Mouse (Mus musculus) forebrain, embryonic 13.5 days (tissue): Measurements from ENCODE around the gene Pappa. TPM values are rescaled to one million over a fixed set of nuclear protein-coding genes. Genes with fewer than 3 reads are reported as not detected.
A peak's percentile ranks its signal among the peaks of the same experiment; 100 is the strongest.

Experiments
- ATAC-seq: fragments of 200-750 bp; cut with Nextera tagmentation; 2 replicates; pipeline ENCODE4 v1.8.0; 2017
- H3K27ac ChIP-seq: fragments of 300-500 bp; sonication (generic); 2 replicates; pipeline ENCODE4 v1.5.1; 2015; ENCODE audit warnings: inconsistent platforms, mild to moderate bottlenecking, moderate library complexity
- H3K27me3 ChIP-seq: fragments of 300-500 bp; sonication (generic); 2 replicates; pipeline ENCODE4 v1.6.1; 2015; ENCODE audit warnings: mild to moderate bottlenecking, inconsistent platforms
- H3K36me3 ChIP-seq: fragments of 300-500 bp; sonication (generic); 2 replicates; pipeline ENCODE4 v1.6.1; 2015; ENCODE audit warnings: mild to moderate bottlenecking, inconsistent platforms; ENCODE audit not compliant: poor library complexity, severe bottlenecking
- H3K4me1 ChIP-seq: fragments of 300-500 bp; sonication (generic); 2 replicates; pipeline ENCODE4 v1.6.1; 2015; ENCODE audit warnings: inconsistent platforms
- H3K4me2 ChIP-seq: fragments of 300-500 bp; sonication (generic); 2 replicates; pipeline ENCODE4 v1.6.1; 2015; ENCODE audit warnings: inconsistent platforms, mild to moderate bottlenecking, moderate library complexity
- H3K4me3 ChIP-seq: fragments of 300-500 bp; sonication (generic); 2 replicates; pipeline ENCODE4 v1.5.1; 2015; ENCODE audit warnings: mild to moderate bottlenecking, inconsistent platforms
- H3K9ac ChIP-seq: fragments of 300-500 bp; sonication (generic); 2 replicates; pipeline ENCODE4 v1.6.1; 2015; ENCODE audit warnings: mild to moderate bottlenecking, inconsistent platforms
- H3K9me3 ChIP-seq: fragments of 300-500 bp; sonication (generic); replicated peaks from 2 replicates; pipeline ENCODE4 v1.6.1; 2016; ENCODE audit warnings: inconsistent platforms
- WGBS: fragments of 180-500 bp; shearing (Covaris S2); methylation state at CpG from one replicate; pipeline ENCODE4 v1.1.7; 2015; 5-methylcytosine and 5-hydroxymethylcytosine counted together
- polyA plus RNA-seq: library from polyadenylated mRNA; unstranded; fragments of >200 nt; fragmentation: Nextera tagmentation; extraction: Ambion mirVana; gene quantifications from 2 replicates; pipeline ENCODE4 v1.2.1, GENCODE M21; 2015

Pappa gene
- 0.89 and 1.4 TPM in 2 replicates for polyA plus RNA-seq

DNA sequence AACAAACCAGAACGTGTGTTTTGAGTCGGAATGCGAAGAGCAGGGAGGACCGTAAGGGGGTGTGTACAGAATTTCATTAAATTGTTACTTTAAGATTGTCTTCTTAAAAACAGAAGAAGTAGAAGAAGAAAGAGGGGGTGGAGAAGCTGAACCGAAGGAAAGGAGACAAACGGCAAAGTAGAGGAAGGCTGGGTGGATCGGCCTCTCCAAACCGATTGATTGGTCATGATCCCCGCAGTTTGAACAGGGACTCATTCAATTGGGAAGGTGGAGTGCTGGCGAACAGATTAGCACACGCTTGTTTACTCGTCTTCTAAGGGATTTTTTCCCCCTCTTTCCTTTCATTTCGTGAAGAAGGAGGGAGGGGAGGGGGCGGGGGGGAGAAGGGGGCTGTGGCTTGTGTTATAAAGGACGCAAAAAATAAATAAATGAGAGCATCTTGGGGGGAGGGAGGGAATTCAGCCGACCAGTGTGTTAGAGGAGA, at the start of gene Pappa:
Pappa (plus strand) TSS at position 434 of the 484 bp plus-strand sequence.
- under 1% methylated on average over 15 of the region's 16 CpGs for WGBS
- Histone ChIP-seq H3K9ac (peak within 1 kb of the TSS; percentile 75), H3K27me3 (peaks cover 17% of the 10 kb centered on the region), H3K27ac (no peak within 1 kb of the TSS), H3K4me2 (peak within 1 kb of the TSS; percentile 83), H3K9me3 (no peaks in the 10 kb centered on the region), H3K4me1 (peaks cover 34% of the 10 kb centered on the region), H3K4me3 (peak within 1 kb of the TSS; percentile 59), H3K36me3 (no peaks in the 10 kb centered on the region)
- no peak for ATAC-seq

DNA sequence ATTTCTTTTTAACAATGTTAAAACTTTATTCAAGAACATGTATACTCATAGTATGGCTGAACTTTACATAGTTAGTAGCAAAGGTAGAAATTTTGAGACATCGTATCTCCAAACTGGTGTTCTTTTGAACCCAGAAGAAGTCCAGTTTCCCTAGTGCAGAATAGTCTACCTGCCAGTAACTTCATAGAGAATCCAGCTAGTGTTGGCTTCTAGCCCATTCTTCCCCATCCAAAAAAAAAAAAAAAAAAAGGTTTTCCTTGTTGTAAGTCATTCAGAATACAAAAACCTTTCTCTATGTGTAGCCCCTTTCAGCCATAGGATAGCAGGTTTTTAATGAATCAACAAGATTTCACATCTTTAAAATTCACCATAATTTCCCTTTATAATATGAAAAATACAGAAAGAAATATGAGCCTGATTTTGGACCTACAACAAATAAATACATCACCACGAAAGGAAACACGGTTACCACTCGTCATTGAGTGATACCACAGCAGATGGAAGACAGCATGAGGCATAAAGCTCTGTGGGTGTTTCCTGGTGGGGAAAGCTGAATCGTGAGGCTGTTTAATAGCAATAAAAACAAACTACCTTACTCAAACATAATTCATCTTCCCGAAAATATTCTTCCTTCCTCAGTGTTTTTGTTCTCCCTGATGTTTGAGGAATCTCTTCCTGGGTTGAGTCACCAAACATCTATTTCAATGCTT, 45.9 kb upstream of the Pappa start:
- Histone ChIP-seq H3K36me3 (no peaks in the 10 kb centered on the region), H3K9me3 (no peaks in the 10 kb centered on the region), H3K4me3 (no peak overlapping the region), H3K9ac (no peak overlapping the region), H3K27me3 (no peaks in the 10 kb centered on the region), H3K4me1 (no peaks in the 10 kb centered on the region), H3K4me2 (no peak overlapping the region), H3K27ac (no peak overlapping the region)
- WGBS: 91% methylated on average over 6 of the region's 6 CpGs
- ATAC-seq: no peak

- Histone ChIP-seq H3K27ac (no peak overlapping the region), H3K4me3 (no peak overlapping the region), H3K9me3 (no peaks in the 10 kb centered on the region), H3K27me3 (no peaks in the 10 kb centered on the region), H3K4me1 (no peaks in the 10 kb centered on the region), H3K4me2 (no peak overlapping the region), H3K9ac (no peak overlapping the region), H3K36me3 (no peaks in the 10 kb centered on the region)
- 84% methylated on average over 1 of the region's 1 CpGs for WGBS
- ATAC-seq: no peak
Observed at GRCm38 (mm10) chr4:65086864-65087263, 37.1 kb upstream of the Pappa start.

- no peaks in the 10 kb centered on the region for H3K36me3 ChIP-seq
- H3K9me3 ChIP-seq: no peaks in the 10 kb centered on the region
- no peak overlapping the region for H3K9ac ChIP-seq
- no peak for ATAC-seq
- H3K27me3 ChIP-seq: no peaks in the 10 kb centered on the region
- H3K4me3 ChIP-seq: no peak overlapping the region
- no peak overlapping the region for H3K27ac ChIP-seq
- no peak overlapping the region for H3K4me2 ChIP-seq
- 90% methylated on average over 5 of the region's 5 CpGs for WGBS
- H3K4me1 ChIP-seq: no peaks in the 10 kb centered on the region
Observed at GRCm38 (mm10) chr4:65087592-65087991, 36.4 kb upstream of the Pappa start.

DNA sequence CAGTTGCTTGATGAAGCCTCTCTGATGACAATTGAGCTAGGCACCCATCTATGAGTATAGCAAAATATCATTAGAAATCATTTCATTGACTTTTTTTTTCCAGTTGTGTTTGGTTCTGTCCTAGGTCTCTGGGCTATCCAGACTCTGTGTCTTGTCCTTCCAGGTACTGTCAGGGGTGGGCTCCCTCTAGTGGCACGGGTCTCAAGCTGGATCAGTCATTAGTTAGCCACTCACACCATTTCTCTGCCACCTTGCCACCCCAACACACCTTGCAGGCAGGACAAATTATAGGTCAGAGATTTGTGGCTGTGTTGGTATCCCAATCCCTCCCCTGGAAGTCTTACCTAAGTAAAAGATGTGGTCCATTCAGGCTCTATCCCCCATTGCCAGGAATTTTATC, 31.8 kb upstream of the Pappa start:
- Histone ChIP-seq H3K4me2 (no peak overlapping the region), H3K36me3 (no peaks in the 10 kb centered on the region), H3K9me3 (no peaks in the 10 kb centered on the region), H3K4me1 (no peaks in the 10 kb centered on the region), H3K27ac (no peak overlapping the region), H3K27me3 (no peaks in the 10 kb centered on the region), H3K9ac (no peak overlapping the region), H3K4me3 (no peak overlapping the region)
- WGBS: 13% methylated on average over 1 of the region's 1 CpGs
- ATAC-seq: no peak

- WGBS: 85% methylated on average over 1 of the region's 1 CpGs
- H3K4me1 ChIP-seq: peaks cover 15% of the 10 kb centered on the region
- no peak overlapping the region for H3K4me3 ChIP-seq
- H3K9ac ChIP-seq: no peak overlapping the region
- peaks cover 6% of the 10 kb centered on the region for H3K27me3 ChIP-seq
- no peak for ATAC-seq
- no peaks in the 10 kb centered on the region for H3K9me3 ChIP-seq
- H3K4me2 ChIP-seq: no peak overlapping the region
- no peak overlapping the region for H3K27ac ChIP-seq
- H3K36me3 ChIP-seq: no peaks in the 10 kb centered on the region
Observed at GRCm38 (mm10) chr4:65120329-65120728, 3.6 kb upstream of the Pappa start.

DNA sequence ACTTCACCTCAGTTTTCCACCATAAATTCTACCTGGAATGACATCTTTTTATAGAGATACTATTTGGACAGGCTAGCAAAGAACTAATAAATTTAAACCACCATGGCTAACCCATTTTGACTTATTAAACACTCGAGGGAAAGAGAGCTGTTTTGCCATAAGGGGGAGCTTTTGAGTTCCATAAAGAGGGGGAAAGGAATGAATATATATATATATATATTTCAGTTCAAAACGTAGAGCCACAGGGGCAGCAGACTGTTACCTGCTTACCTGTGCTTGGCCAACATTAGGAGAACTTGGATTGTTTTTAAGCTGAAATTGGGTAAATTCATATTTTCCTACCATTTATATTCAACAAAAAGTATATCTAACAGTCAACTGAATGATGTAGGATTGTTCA, 1.1 kb upstream of the Pappa start:
- H3K27me3 ChIP-seq: peaks cover 11% of the 10 kb centered on the region
- H3K4me3 ChIP-seq: no peak overlapping the region
- H3K9me3 ChIP-seq: no peaks in the 10 kb centered on the region
- H3K27ac ChIP-seq: no peak overlapping the region
- 3% methylated on average over 2 of the region's 2 CpGs for WGBS
- H3K9ac ChIP-seq: no peak overlapping the region
- no peaks in the 10 kb centered on the region for H3K36me3 ChIP-seq
- peak overlapping the region; percentile 83; the same call in 1 of the 2 replicates for H3K4me2 ChIP-seq
- no peak for ATAC-seq
- H3K4me1 ChIP-seq: peaks cover 34% of the 10 kb centered on the region

DNA sequence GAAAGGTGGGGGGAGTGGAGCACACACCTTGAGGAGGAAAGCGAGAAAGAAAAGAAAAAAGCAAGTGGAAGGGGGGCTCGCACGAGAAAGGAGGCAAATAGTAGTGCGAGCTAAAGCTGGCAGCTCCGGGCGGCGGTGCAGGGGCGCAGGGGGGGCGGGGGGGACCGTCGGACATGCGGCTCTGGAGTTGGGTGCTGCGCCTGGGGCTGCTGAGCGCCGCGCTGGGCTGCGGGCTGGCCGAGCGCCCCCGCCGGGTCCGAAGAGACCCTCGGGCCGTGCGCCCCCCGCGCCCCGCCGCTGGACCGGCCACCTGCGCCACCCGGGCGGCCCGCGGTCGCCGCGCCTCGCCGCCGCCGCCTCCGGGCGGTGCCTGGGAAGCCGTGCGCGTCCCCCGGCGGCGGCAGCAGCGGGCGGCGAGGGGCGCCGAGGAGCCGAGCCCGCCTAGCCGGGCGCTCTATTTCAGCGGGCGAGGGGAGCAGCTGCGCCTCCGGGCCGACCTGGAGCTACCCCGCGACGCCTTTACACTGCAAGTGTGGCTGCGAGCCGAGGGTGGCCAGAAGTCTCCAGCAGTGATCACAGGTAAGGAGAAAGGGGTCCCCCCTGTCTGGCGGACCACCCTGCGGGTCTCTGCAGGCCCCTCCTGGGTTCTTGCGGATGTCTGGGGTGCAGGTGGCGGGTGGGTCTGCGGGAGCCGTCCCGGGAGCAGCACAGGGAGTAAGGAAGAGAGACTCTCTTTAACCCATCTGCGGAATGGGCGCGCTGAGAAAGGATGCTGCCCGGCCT, 586 bp downstream of the Pappa start:
- Histone ChIP-seq H3K27me3 (peaks cover 17% of the 10 kb centered on the region), H3K9me3 (no peaks in the 10 kb centered on the region), H3K4me1 (peaks cover 34% of the 10 kb centered on the region), H3K4me2 (peak overlapping the region; percentile 83), H3K4me3 (peak overlapping the region; percentile 59), H3K9ac (peak overlapping the region; percentile 75), H3K36me3 (no peaks in the 10 kb centered on the region), H3K27ac (no peak overlapping the region)
- ATAC-seq: peak; percentile 70
- WGBS: under 1% methylated on average over 47 of the region's 80 CpGs

GRCm38 (mm10) chr4:65125341-65126332, 1.7 kb downstream of the Pappa start:
- Histone ChIP-seq H3K36me3 (no peaks in the 10 kb centered on the region), H3K9ac (peak overlapping the region; percentile 64), H3K4me1 (peaks cover 34% of the 10 kb centered on the region), H3K27me3 (peaks cover 17% of the 10 kb centered on the region), H3K9me3 (no peaks in the 10 kb centered on the region), H3K4me3 (peak overlapping the region; percentile 59), H3K4me2 (peak overlapping the region; percentile 83), H3K27ac (no peak overlapping the region)
- under 1% methylated on average over 30 of the region's 30 CpGs for WGBS
- ATAC-seq: peak; percentile 54

- Histone ChIP-seq H3K4me2 (peak overlapping the region; percentile 83), H3K27me3 (peaks cover 20% of the 10 kb centered on the region), H3K9me3 (no peaks in the 10 kb centered on the region), H3K9ac (peak overlapping the region; percentile 64), H3K4me3 (peak overlapping the region; percentile 59), H3K36me3 (no peaks in the 10 kb centered on the region), H3K4me1 (peaks cover 34% of the 10 kb centered on the region), H3K27ac (no peak overlapping the region)
- ATAC-seq: peak; percentile 60
- 2% methylated on average over 23 of the region's 23 CpGs for WGBS
Observed at GRCm38 (mm10) chr4:65126451-65127290, 2.7 kb downstream of the Pappa start.

- H3K4me2 ChIP-seq: peak overlapping the region; percentile 83
- WGBS: 14% methylated on average over 6 of the region's 6 CpGs
- H3K9ac ChIP-seq: no peak overlapping the region
- ATAC-seq: peak; percentile 9; the same call in 1 of the 2 replicates
- peaks cover 34% of the 10 kb centered on the region for H3K4me1 ChIP-seq
- peak overlapping the region; percentile 59 for H3K4me3 ChIP-seq
- no peaks in the 10 kb centered on the region for H3K36me3 ChIP-seq
- no peaks in the 10 kb centered on the region for H3K9me3 ChIP-seq
- H3K27ac ChIP-seq: no peak overlapping the region
- peaks cover 20% of the 10 kb centered on the region for H3K27me3 ChIP-seq
Observed at GRCm38 (mm10) chr4:65127291-65127590, 3.3 kb downstream of the Pappa start.
